ENCODE assay signal across 22 mouse cellular contexts in genomic region chr11:94389021-94389420, GRCm38 (mm10).
"Had no signal": no experiment of that assay in that cellular context is flagged by ENCODE, and none has a peak within 500 bp of the region (broad histone marks: within the 10 kb centered on the region; RNA-seq: fewer than 3 reads in every experiment).

No protein-coding gene starts in this region.

- DNase-seq: gastrocnemius, postnatal 10 days; gastrocnemius, postnatal 25 days; heart, adult 18-20 months; heart, postnatal 10 days; heart, postnatal 4 days; kidney, adult 18-20 months; kidney, adult 8-10 months; kidney, postnatal 10 days; kidney, postnatal 25 days; kidney, postnatal 4 days had no signal

- ATAC-seq: forebrain, embryonic 16.5 days; hindbrain, embryonic 16.5 days; inflammation-experienced regulatory T-cells, adult 6 months had no signal

- H3K36me3 ChIP-seq: heart, embryonic 10.5 days; heart, embryonic 12.5 days; hindbrain, embryonic 10.5 days; hindbrain, embryonic 12.5 days; intestine, embryonic 15.5 days; limb, embryonic 13.5 days had no signal

- H3K9me3 ChIP-seq: heart, embryonic 10.5 days; heart, embryonic 12.5 days; hindbrain, embryonic 10.5 days; hindbrain, embryonic 12.5 days; intestine, embryonic 15.5 days; limb, embryonic 13.5 days had no signal

- H3K4me3 ChIP-seq: gastrocnemius, adult 2 months; heart, embryonic 10.5 days; heart, embryonic 12.5 days; hindbrain, embryonic 10.5 days; hindbrain, embryonic 12.5 days; intestine, embryonic 15.5 days; layer of hippocampus, adult 2 months; limb, embryonic 13.5 days had no signal

- H3K4me2 ChIP-seq: heart, embryonic 12.5 days; hindbrain, embryonic 12.5 days; hindbrain, embryonic 14.5 days; intestine, embryonic 15.5 days; limb, embryonic 13.5 days had no signal

- H3K27ac ChIP-seq: gastrocnemius, adult 2 months; heart, embryonic 10.5 days; hindbrain, embryonic 10.5 days; hindbrain, embryonic 12.5 days; hindbrain, embryonic 14.5 days; intestine, embryonic 15.5 days; layer of hippocampus, adult 2 months; limb, embryonic 13.5 days had no signal

- H3K9ac ChIP-seq: heart, embryonic 12.5 days; hindbrain, embryonic 12.5 days; hindbrain, embryonic 14.5 days; intestine, embryonic 15.5 days; limb, embryonic 13.5 days had no signal
